Mouse (Mus musculus): ENCODE data around the gene Lrrc8d.

DNA sequence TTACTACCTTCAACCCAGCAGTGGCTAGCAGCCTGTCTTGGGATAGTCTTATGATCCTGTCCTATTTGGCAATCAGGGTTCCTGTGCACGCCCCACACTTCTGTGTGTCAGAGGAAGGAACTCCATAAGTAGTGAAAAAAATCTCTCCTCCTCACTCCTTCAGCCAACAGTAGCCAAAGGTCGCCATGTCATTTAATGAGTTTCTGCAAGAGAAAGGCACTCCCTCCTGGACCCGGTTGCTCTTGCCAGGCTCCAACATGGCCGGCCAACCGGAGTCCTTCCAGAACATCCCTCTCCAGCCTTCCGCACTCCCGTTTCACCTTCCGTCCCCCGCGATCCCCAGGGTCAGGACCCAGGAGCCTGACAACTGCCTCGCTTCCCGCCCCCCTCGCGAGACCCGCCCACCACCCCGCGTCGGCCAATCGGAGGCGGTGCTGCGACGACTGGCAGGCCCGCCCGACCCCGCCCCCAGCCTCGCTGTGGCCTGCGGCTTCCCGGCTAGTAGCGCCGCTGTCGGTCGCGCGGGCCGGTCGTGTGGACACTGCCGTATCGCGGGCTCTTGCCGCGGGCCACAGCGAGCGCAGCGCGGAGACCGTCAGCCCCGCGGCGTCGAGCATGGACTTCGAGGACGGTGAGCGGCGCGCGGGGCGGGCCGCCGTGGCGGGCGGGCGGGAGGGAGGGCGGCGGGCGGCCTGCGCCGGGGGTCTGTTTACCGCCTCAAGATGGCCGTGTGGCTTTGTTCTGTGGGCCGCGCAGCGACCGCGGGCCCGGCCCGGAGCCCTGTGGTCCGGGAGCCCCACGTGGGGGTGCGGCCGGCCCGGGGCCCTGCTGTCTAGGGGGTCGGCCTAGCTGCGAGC is 176.5 kb downstream of the Lrrc8d start, which contains the start of gene Zfp326:
- TF ChIP-seq CTCF (IDR thresholded peaks at IDR 0.05; ENCODE audit: insufficient read depth, low read length) (no peak), POLR2A (IDR thresholded peaks at IDR 0.05; ENCODE audit: borderline replicate concordance, extremely low read depth, low read depth, low read length) (peak; percentile 72)
